Mouse (Mus musculus) kidney, adult 2 months (tissue): ENCODE data around the gene Btbd18.

Source experiments
- CTCF ChIP-seq: fragments of 200-500 bp; conservative IDR thresholded peaks from 2 replicates; pipeline ENCODE4 v1.5.1; 2011; ENCODE audit warnings: low read depth, mild to moderate bottlenecking, control low read depth, low read length, moderate library complexity, mixed read lengths; ENCODE audit not compliant: insufficient read depth, insufficient read length
- POLR2A ChIP-seq: fragments of 200-500 bp; IDR thresholded peaks from one replicate; pipeline ENCODE4 v1.6.1; 2011; ENCODE audit warnings: low read depth, low read length, control low read depth

DNA sequence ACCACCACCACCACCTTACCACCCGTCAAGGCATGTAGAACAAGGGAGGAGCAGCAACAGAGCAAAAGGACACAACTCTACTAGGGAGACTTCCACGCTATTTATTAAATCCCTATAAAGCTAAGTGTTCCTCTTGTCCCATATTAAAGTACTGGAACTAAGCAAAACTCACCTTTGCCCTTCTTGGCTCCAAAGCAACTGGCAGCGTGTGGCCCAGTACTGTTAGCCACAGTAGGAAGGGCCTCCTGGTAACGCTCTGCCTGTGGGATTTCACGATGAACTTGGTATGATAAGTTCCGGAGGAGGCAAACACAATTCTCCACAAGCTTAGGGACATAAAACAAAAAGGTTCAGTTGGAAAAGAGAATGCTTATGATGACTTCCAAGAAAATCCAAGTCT lies 46.1 kb upstream of the Btbd18 start:
- TF ChIP-seq POLR2A, result no peak
- TF ChIP-seq CTCF, result no peak
